Mouse (Mus musculus) spleen, adult 2 months (tissue): Measurements from ENCODE around the gene Fam169a.

Experiments
- CTCF ChIP-seq: fragments of 200-500 bp; IDR thresholded peaks from 2 replicates; pipeline ENCODE4 v1.5.1; 2011; ENCODE audit warnings: mild to moderate bottlenecking, inconsistent platforms; ENCODE audit not compliant: insufficient read depth, insufficient read length, insufficient replicate concordance; ENCODE audit errors: extremely low read depth
- POLR2A ChIP-seq: fragments of 200-500 bp; IDR thresholded peaks from 2 replicates; pipeline ENCODE4 v1.6.1; 2011; ENCODE audit warnings: low read depth, low read length, inconsistent platforms

DNA sequence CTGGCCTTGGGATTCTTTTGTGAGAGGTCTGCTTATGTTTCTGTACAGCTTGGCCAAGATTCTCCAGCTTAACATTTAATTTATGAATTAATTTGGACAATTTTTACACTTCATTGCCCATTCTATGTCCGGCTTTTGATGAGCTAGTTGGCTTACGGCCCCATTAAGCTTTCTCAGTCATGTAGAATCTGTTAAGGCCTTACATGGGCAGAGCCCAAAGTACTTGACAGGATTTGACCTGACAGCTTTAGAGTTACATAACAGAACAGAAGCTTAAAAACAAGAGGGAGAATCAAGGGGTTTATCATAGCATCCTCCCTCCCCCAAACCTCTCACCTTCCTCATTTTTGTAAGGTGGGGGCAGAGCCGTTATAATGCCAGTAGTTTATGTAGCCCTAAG lies 21.1 kb downstream of the Fam169a start:
- TF ChIP-seq CTCF (no peak), POLR2A (no peak)
